Mouse (Mus musculus): ENCODE measurements at regions not wholly inside any gene's neighbourhood (a gene's known extent, or its start where the extent isn't known, plus 50 kb on each side); places are given as distances from the start of the nearest gene placed in this dataset.

- TF ChIP-seq MAFK (IDR thresholded peaks at IDR 0.05; ENCODE audit: insufficient read depth, low read depth, low read length), result no peak
- TF ChIP-seq ZC3H11A (IDR thresholded peaks at IDR 0.05; ENCODE audit: borderline replicate concordance, low read depth, low read length), result no peak
- no peak for TF ChIP-seq ZNF384 (IDR thresholded peaks at IDR 0.05; ENCODE audit: low read depth, low read length)
- no peak for TF ChIP-seq HCFC1 (IDR thresholded peaks at IDR 0.05; ENCODE audit: borderline replicate concordance, insufficient read depth, low read length)
- no peak for TF ChIP-seq CHD2 (IDR thresholded peaks at IDR 0.05; ENCODE audit: low read depth, low read length)
Observed at GRCm38 (mm10) chr12:77603832-77604501, 366.0 kb downstream of the Fut8 start.
